ENCODE assay signal across 8 mouse cellular contexts in the genomic region with DNA sequence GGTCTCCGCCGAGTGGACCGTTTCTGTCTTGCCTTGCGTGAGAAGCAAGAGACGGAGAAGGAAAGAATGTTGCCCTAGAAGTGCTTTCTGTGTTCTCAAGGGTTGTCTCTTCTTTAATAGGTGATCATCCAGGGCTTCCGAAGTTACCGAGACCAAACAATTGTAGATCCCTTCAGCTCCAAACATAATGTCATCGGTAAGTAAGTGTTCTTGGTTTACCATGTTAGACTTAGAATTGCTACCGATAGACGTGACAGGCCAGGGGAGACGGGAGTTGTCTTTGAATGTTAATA. TPM values are rescaled to one million over a fixed set of nuclear protein-coding genes. Genes with fewer than 3 reads are reported as not detected.
DNase-seq lines count a peak whose midpoint lies in the region; ATAC-seq and TF ChIP-seq lines count a peak whose summit lies in the region.

No protein-coding gene starts in this region.

- no peak for TF ChIP-seq POLR2A in thymus, adult 2 months (IDR thresholded peaks at IDR 0.05; ENCODE audit: control insufficient read depth, extremely low read depth, insufficient read depth, low read length, poor library complexity)

- no peaks in the 10 kb centered on the region for H3K27me3 ChIP-seq in erythroblast, embryonic 14.5 days (ENCODE audit: control insufficient read depth)
- H3K27me3 ChIP-seq in thymus, adult 2 months (ENCODE audit: control insufficient read depth, insufficient read depth, low read length): no peaks in the 10 kb centered on the region
- H3K27me3 ChIP-seq in limb, embryonic 15.5 days: no peaks in the 10 kb centered on the region
- H3K27me3 ChIP-seq in stomach, embryonic 16.5 days (ENCODE audit: control insufficient read depth, insufficient read depth, low read length): no peaks in the 10 kb centered on the region

- H3K9ac ChIP-seq in limb, embryonic 15.5 days: peak overlapping the region; percentile 94
- H3K9ac ChIP-seq in stomach, embryonic 16.5 days (ENCODE audit: low read length): peak overlapping the region; percentile 98

- peak overlapping the region; percentile 87 for H3K4me2 ChIP-seq in limb, embryonic 15.5 days
- H3K4me2 ChIP-seq in stomach, embryonic 16.5 days (ENCODE audit: low read depth, low read length): peak overlapping the region; percentile 67

- DNase-seq in thymus, adult 2 months: no peak
- no peak for DNase-seq in thymus, adult 18-20 months
- no peak for DNase-seq in gastrocnemius, adult 8-10 months (ENCODE audit: low spot score in 2 of 2)

- H3K36me3 ChIP-seq in erythroblast, embryonic 14.5 days (ENCODE audit: control insufficient read depth): peaks cover 44% of the 10 kb centered on the region
- peaks cover 7% of the 10 kb centered on the region; the same call in 1 of the 2 replicates for H3K36me3 ChIP-seq in thymus, adult 2 months (ENCODE audit: control insufficient read depth, insufficient read depth, low read length)
- peaks cover 14% of the 10 kb centered on the region for H3K36me3 ChIP-seq in limb, embryonic 15.5 days
- H3K36me3 ChIP-seq in stomach, embryonic 16.5 days (ENCODE audit: control insufficient read depth, insufficient read depth, low read length): peaks cover 7% of the 10 kb centered on the region

- H3K27ac ChIP-seq in thymus, adult 2 months (ENCODE audit: control insufficient read depth, insufficient read depth, low read length): peak overlapping the region; percentile 44
- no peak overlapping the region for H3K27ac ChIP-seq in limb, embryonic 15.5 days
- 0 out of 2 replicates have a peak overlapping the region, but pooled peaks have one; percentile 96 for H3K27ac ChIP-seq in stomach, embryonic 16.5 days (ENCODE audit: low read length)

- no peaks in the 10 kb centered on the region for H3K9me3 ChIP-seq in erythroblast, embryonic 14.5 days (ENCODE audit: control insufficient read depth, low read length)
- H3K9me3 ChIP-seq in limb, embryonic 15.5 days: no peaks in the 10 kb centered on the region
- no peaks in the 10 kb centered on the region for H3K9me3 ChIP-seq in stomach, embryonic 16.5 days (replicated peaks; ENCODE audit: control insufficient read depth, low read length)

- no peak for TF ChIP-seq CTCF in thymus, adult 2 months (IDR thresholded peaks at IDR 0.05; ENCODE audit: borderline replicate concordance, control insufficient read depth, extremely low read depth, insufficient read depth, low read length, poor library complexity)

- peaks cover 31% of the 10 kb centered on the region for H3K4me1 ChIP-seq in erythroblast, embryonic 14.5 days (ENCODE audit: control insufficient read depth)
- peaks cover 5% of the 10 kb centered on the region for H3K4me1 ChIP-seq in thymus, adult 2 months (replicated peaks; ENCODE audit: control insufficient read depth, insufficient read depth, low read length)
- H3K4me1 ChIP-seq in limb, embryonic 15.5 days: peaks cover 12% of the 10 kb centered on the region
- peaks cover 16% of the 10 kb centered on the region for H3K4me1 ChIP-seq in stomach, embryonic 16.5 days (ENCODE audit: control insufficient read depth, insufficient read depth, low read length)

- 5% methylated on average over 11 of the region's 11 CpGs for WGBS in thymus, adult 2 months
- whole genome bisulfite sequencing in limb, embryonic 15.5 days: 8% methylated on average over 11 of the region's 11 CpGs
- WGBS in stomach, embryonic 16.5 days: 3% methylated on average over 11 of the region's 11 CpGs

- H3K4me3 ChIP-seq in erythroblast, embryonic 14.5 days (replicated peaks): peak overlapping the region; percentile 90
- H3K4me3 ChIP-seq in thymus, adult 2 months (ENCODE audit: control insufficient read depth, insufficient read depth, low read length): peak overlapping the region; percentile 72
- peak overlapping the region; percentile 99 for H3K4me3 ChIP-seq in limb, embryonic 15.5 days
- H3K4me3 ChIP-seq in stomach, embryonic 16.5 days (replicated peaks; ENCODE audit: low read length): peak overlapping the region; percentile 98

- ATAC-seq in erythroblast, adult 5-6 weeks (replicated peaks; ENCODE audit: low FRiP score, poor library complexity, severe bottlenecking): no peak
- no peak for ATAC-seq in limb, embryonic 15.5 days (ENCODE audit: insufficient number of reproducible peaks, low FRiP score, low TSS enrichment, low read depth)
- no peak for ATAC-seq in stomach, embryonic 16.5 days (ENCODE audit: insufficient read depth, low FRiP score)
- no peak for ATAC-seq in cerebellum, adult (ENCODE audit: insufficient number of reproducible peaks, low FRiP score, low TSS enrichment)

RNA-seq across cellular contexts. Expression of a gene that starts 1.1 kb away (rescaled TPM):
- polyA plus RNA-seq in erythroblast, embryonic 14.5 days (2012): 2.8 and 3.6 TPM in 2 replicates
- 49.2 and 62.9 TPM in 2 replicates for total RNA-seq in erythroblast, adult 5-6 weeks (2015; ENCODE audit: low replicate concordance)
- total RNA-seq in erythroblast, adult 5-6 weeks (2017; ENCODE audit: low replicate concordance): 80.2 and 115 TPM in 2 replicates
- polyA plus RNA-seq in thymus, adult 2 months (2012; rRNA removed): 8.7 and 9.0 TPM in 2 replicates
- polyA plus RNA-seq in limb, embryonic 15.5 days (2015; fragmentation: Nextera tagmentation; extraction: Ambion mirVana): 62.2 and 64.0 TPM in 2 replicates
- 55.2 and 60.2 TPM in 2 replicates for polyA plus RNA-seq in stomach, embryonic 16.5 days (2015; fragmentation: Nextera tagmentation; extraction: Ambion mirVana)
- 10 to 100 TPM; 10.7 to 17.5 (median 14.9) TPM for total RNA-seq in gastrocnemius, adult 8-10 months (2022)

RNA-seq across cellular contexts. Expression of a gene that starts 12.4 kb away (rescaled TPM):
- polyA plus RNA-seq in erythroblast, embryonic 14.5 days (2012): 9.7 and 12.5 TPM in 2 replicates
- total RNA-seq in erythroblast, adult 5-6 weeks (2015; ENCODE audit: low replicate concordance): 4.0 and 22.2 TPM in 2 replicates
- total RNA-seq in erythroblast, adult 5-6 weeks (2017; ENCODE audit: low replicate concordance): 21.7 and 52.3 TPM in 2 replicates
- 171 and 197 TPM in 2 replicates for polyA plus RNA-seq in thymus, adult 2 months (2012; rRNA removed)
- polyA plus RNA-seq in limb, embryonic 15.5 days (2015; fragmentation: Nextera tagmentation; extraction: Ambion mirVana): 278 and 285 TPM in 2 replicates
- polyA plus RNA-seq in stomach, embryonic 16.5 days (2015; fragmentation: Nextera tagmentation; extraction: Ambion mirVana): 258 and 338 TPM in 2 replicates
- total RNA-seq in gastrocnemius, adult 8-10 months (2022): 10 to 100 TPM; 46.2 to 86.0 (median 80.1) TPM

Comparison
In these comparisons a context has a peak if more than half of its experiments do, and no peak if none do; other contexts are left out.
1. RNA of a gene that starts 12.4 kb away (polyA plus RNA-seq): 278 to 285 TPM in limb, embryonic 15.5 days, 258 to 338 TPM in stomach, embryonic 16.5 days and 171 to 197 TPM in thymus, adult 2 months; 9.7 to 12.5 TPM in erythroblast, embryonic 14.5 days; every median in the first group is over 10 times any median in the second.
2. Peak in every context shown above with its lines, with median percentiles within 50 percentile points of each other: H3K4me3 ChIP-seq.